Mouse (Mus musculus): ENCODE results near the gene Tmco4.

The Tmco4 gene

DNA sequence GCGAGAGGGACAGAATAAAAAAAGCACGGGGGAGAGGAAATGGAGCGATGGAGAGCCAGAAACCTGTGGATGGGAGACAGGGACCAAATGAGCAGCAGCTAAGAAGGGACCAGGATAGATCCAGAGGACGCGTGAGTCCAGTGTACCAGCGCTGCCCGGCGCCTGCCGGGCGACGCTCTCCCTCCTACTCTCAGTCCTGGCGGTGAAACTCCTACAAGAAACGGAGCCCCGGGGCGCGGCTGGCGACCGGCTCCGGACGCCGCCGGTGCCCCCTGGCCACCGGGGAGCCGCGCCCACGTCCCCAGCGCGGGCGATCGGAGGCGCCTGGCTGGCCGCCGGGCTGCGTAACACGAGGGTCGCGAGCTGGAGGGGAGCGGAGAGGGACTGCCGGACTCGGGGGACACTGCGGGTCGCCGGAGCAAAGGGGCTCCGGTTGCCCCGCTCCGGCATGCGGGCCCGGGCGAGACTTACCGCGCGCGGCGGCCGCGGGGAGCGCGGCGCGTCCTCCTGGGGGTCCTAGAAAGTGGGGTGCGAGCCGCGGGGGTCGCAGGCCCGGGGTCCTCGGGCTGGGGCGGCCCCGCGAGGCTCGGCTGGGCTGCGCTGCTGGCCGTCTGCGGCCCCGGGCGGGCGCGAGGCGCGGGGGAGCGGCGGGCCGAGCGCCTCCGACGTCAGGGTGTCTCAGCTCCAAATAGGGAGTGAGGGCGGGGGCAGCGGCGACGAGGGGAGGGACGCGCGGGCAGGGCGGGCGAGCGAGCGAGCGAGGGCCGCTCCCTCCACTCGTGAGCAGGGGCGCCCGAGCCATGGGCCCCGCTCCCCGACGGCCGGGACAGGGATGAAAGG, 119.9 kb downstream of the Tmco4 start, which contains the start of gene Nbl1:
Gene Nbl1, minus strand, starts transcription at position 638 of the 840 bp plus-strand sequence.
- no peak for DNase-seq (ENCODE audit: low spot score)

DNA sequence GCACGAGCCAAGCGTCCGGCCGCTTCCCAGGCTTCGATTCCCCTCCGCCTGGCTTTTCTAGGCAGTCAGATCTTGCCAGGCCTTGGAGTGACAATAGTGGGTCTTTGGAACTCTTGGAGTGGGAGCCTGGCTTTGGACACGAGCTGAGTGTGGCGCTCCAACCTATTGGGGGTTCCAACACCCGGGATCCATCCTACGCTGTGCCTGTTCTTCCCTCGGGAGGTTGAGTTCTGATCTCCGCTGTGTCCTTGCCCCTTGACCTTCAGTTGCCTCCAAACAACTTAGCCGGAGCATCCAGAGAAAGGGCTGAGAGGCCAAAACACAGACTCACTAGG, 120.5 kb downstream of the Tmco4 start:
- no peak for DNase-seq (ENCODE audit: low spot score)

DNA sequence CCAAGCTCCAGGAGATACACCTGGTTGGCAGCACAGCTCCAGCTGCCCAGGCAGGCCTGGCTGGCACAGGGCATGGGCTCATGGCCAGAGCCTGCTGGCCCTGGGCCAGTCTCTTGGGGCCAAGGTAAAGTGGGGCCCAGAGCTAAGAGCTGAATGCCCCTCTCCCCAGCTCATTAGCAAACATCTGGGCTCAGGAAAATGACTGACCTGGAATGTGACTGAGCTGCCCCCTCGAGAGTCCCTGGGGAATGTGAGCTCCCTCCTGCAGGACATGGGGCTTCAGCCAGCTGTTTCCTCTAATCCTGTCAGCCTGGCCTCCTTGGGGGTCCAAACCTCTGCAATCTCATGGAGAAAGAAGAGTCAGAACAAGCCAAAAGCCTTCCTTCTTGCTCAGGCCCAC, 122.7 kb downstream of the Tmco4 start:
- no peak for DNase-seq (ENCODE audit: low spot score)

DNA sequence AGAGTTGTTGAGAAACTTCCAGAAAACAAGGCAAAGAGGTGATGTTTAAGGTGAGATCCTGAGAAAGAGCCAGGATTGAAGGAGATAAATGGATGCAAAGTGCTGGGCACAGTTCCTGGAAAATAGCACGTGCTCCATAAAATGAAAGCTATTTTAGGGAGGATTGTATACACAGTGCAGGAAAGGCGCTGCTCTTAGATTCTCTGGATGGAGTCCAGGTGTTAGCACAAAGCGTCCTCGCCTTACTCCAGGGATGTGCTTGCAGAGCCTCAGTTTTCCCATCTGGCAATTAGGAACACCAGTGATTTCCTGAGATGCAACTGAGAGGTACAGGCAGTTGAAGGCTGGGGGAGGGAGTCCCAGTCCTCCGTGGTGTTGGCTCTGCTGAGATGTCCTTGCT, 123.5 kb downstream of the Tmco4 start:
- no peak for DNase-seq (ENCODE audit: low spot score)

DNA sequence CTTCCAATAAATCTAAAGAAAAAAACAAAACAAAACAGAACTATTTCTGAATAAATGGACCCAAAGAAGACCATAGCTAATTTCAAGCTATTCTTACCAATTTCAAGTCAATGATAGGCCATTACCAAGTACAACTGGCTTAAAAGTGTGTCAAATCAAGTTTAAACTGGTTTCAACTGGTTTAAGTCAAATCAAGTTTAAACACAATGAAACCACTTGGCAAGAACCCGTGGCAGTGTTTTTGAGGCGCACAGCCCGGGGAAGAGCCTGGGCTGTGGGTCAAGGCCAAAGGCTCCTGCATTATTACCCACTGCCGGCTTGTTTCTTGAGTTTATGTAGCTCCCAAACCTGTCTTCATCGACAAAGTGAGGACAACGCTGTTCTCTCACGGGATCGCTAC, 127.6 kb downstream of the Tmco4 start:
- no peak for DNase-seq (ENCODE audit: low spot score)

DNA sequence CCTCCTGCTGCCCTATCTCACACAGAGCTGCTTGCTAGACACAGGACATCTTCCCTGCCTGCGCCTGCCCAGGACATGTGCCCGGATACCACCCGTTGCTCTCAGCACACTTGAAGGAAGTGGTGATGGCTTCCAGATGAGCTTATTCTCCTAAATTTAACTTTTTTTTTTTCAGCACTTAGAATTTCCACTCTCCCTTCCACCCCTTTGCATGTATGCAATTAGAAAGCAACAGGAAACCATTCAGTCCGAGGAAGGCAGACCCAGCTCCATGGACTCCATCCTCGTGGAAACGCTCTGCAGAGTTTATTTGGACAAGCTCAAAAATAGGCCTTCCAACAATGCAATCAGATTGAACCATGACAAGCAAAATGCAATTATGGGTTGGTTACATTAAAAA, 128.9 kb downstream of the Tmco4 start:
- no peak for DNase-seq (ENCODE audit: low spot score)

DNA sequence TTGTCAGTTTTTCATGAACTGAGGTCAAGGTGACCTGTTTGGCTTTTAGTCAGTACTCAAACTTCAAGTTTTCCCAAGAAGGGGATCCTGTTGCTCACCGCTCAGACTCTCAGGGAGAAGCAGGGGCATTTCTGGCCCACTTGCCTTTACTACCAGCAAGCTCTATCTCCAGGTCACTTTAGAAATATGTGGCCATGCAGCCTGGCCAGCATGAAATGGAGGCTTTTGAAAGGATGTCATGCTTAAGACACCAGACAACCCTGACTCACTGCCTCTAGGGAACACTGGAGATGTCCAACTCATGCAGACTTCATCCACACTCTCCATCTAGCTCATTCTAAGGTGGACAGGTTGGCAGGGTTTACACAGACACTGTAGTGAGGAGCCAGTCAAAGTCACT, 132.8 kb downstream of the Tmco4 start:
- DNase-seq (ENCODE audit: low spot score) = no peak

All from urinary bladder, postnatal 10 days (tissue).